Mouse (Mus musculus): ENCODE data around the gene Mgat4c.
A peak's percentile ranks its signal among the peaks of the same experiment; 100 is the strongest.
"Not testable (repeated sequence)": the region's sequence is repeated elsewhere in the genome, so short reads cannot be mapped to it uniquely, and the experiment has no call there.

The Mgat4c gene

GRCm38 (mm10) chr10:102154865-102155264, 473.6 kb downstream of the Mgat4c start:
- DNase-seq = no peak

GRCm38 (mm10) chr10:102155853-102156252, 474.6 kb downstream of the Mgat4c start:
- no peak for DNase-seq

- no peak for DNase-seq
These were observed 477.5 kb downstream of the Mgat4c start for GRCm38 (mm10) chr10:102158809-102159208.

GRCm38 (mm10) chr10:102184726-102185125, 503.4 kb downstream of the Mgat4c start:
- DNase-seq = no peak

- DNase-seq = no peak
These were observed 510.4 kb downstream of the Mgat4c start for GRCm38 (mm10) chr10:102191646-102192045.

GRCm38 (mm10) chr10:102196850-102197249, 515.6 kb downstream of the Mgat4c start:
- no peak for DNase-seq

GRCm38 (mm10) chr10:102238558-102239211, 557.4 kb downstream of the Mgat4c start:
- no peak for DNase-seq

- DNase-seq = no peak
These were observed 562.6 kb downstream of the Mgat4c start for GRCm38 (mm10) chr10:102243897-102244296.

- no peak for DNase-seq
These were observed 563.3 kb downstream of the Mgat4c start for GRCm38 (mm10) chr10:102244601-102245000.

- DNase-seq = no peak
These were observed 564.0 kb downstream of the Mgat4c start for GRCm38 (mm10) chr10:102245269-102245668.

- DNase-seq = no peak
These were observed 627.7 kb downstream of the Mgat4c start for GRCm38 (mm10) chr10:102308892-102309479.

GRCm38 (mm10) chr10:102365685-102366381, 684.5 kb downstream of the Mgat4c start:
- DNase-seq = no peak

- DNase-seq = no peak
These were observed 689.3 kb downstream of the Mgat4c start for GRCm38 (mm10) chr10:102370576-102370975.

- no peak for DNase-seq
These were observed 690.8 kb downstream of the Mgat4c start for GRCm38 (mm10) chr10:102372111-102372510.

GRCm38 (mm10) chr10:102374061-102374460, 692.8 kb downstream of the Mgat4c start:
- no peak for DNase-seq

- DNase-seq = no peak
These were observed 696.1 kb downstream of the Mgat4c start for GRCm38 (mm10) chr10:102377377-102377776.

- DNase-seq = no peak
These were observed 707.9 kb downstream of the Mgat4c start for GRCm38 (mm10) chr10:102389223-102389622.

GRCm38 (mm10) chr10:102417654-102418272, 736.5 kb downstream of the Mgat4c start:
- no peak for DNase-seq

GRCm38 (mm10) chr10:102435048-102435447, 753.8 kb downstream of the Mgat4c start:
- DNase-seq = peak; percentile 24

- not testable (repeated sequence) for DNase-seq
These were observed 754.2 kb downstream of the Mgat4c start for GRCm38 (mm10) chr10:102435467-102435866.

Data from right cerebral cortex, postnatal 14 days (tissue).